Mouse (Mus musculus) brain, embryonic 18.5 days (tissue): Measurements from ENCODE around the gene Cxcl12.

Experiments used
- DNase-seq: peaks from one replicate; pipeline ENCODE4 v3.0.0-alpha.2; 2012; ENCODE audit warnings: low read depth, low spot score

The Cxcl12 gene

DNA sequence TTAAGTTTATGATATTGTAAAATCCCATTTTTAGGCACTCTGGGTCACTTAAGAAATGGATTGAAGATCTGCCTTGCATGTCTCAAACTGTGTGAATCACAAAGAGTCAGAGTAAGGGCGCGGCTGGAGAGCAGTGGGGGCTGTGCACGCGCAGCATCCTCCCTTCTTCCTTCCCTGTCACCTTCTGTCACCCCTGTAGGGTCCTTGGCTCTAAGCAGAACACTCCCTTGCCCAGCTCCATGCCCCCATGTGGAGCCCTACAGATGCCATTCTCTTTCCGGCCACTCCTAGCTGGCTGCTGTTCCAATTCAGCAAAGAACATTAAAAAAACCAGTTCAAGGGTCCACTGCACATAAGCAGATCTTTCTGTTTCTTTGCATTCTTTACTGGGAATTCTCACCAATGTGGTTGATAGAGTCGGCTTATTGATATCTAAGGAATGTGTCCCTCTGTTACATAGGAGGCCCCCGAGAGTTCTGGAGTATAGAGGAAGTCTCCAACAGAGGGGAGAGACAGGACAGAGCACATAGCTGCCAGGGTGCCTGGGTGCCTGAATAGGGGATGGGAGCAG lies 51.7 kb downstream of the Cxcl12 start:
- no peak for DNase-seq

DNA sequence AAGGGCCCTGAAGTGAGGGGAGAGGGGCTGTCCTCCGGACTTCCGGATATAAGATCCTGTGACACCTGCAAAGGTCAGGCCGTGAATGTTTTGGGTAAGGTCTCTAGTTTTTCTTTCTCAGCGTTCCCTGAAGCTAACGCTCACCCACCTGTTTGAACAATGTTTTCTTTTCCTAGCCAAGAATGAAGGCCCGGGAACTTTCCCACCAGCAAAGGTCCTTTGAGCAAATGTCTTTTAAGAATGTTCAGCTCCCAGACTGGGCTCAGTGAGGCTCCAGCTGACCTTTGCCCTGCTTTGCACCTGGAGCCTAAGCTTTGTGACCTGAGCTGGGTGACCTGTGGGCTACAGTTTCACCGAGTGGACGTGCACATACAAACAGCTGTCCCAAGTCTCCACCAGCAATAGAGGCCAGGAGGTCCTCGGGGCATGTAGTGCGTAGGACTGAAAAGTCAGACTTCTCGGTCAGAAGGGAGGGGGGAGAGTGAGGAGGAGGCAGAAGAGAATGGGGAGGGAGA lies 52.6 kb downstream of the Cxcl12 start:
- no peak for DNase-seq
